Mouse (Mus musculus) c-Kit-positive CD71-negative TER-119-negative erythroid progenitor cells, embryonic 14.5 days (primary cell): ENCODE measurements around the gene Ccdc142.

Experiments
- DNase-seq: peaks from one replicate; pipeline ENCODE4 v3.0.0-alpha.2; 2013; ENCODE audit warnings: low read depth

The Ccdc142 gene

DNA sequence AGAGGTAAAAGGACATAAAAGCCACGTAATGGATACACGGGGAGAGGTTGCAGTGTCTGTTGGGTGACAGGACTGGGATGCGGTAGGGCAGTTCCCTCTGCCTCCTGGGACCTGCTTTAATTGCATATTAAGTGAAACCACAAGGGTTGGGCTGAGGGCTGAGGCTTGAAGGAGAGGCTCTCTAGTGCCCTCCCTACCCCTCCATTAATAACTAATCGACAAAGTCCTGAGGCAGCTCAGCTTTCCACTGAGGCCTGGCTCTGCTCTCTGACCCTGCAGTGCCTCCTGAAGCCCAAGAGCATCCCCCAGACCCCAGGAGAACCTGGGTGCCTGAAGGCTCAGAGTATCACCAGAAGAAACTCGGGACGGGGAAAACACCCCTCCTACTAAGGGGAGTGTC is 16.9 kb upstream of the Ccdc142 start:
- no peak for DNase-seq

DNA sequence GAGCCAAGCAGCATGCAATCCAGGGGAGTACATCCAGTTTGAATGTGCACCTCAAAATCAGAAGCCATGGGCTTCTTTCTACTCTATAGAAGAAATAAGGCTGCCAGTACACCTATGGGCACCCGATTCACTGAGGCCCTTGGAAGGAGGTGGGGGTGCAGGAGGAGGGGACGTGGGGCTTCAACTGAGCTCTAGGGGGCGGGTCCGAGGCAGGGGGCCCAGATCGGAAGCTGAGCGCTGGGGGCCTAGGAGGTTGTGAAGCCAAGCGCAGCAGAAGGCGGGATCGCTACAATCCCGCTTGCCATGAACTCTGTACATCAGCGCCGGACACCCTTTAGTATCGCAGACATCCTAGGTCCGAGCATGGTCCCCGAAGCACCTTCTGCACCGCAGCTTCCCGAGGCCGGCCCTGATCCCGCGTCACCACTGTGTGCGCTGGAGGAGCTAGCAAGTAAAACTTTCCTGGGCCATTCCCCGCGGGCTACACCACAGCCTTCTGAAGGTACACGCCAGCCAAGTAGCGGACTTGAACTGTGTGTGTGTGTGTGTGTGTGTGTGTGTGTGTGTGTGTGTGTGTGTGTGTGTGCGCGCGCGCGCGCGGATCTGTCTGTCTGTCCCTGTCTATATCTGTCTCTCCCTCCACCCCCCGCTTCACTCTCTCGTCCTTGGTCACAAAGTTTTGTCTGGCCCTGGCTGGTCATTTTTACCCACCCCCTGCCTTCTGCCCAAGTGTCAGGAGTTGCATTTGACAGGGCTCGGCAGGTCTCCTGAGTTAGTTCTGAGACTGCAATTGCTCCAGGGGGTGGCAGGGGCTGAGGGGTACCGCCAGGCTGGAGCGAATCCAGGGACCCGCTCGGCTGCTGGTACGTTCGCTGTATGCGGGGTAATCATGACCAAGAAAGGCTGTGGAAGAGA is 15.0 kb upstream of the Ccdc142 start, which contains the start of gene Lbx2:
TSS of gene Lbx2 (plus strand) at position 247 of the 915 bp plus-strand sequence.
- no peak for DNase-seq

DNA sequence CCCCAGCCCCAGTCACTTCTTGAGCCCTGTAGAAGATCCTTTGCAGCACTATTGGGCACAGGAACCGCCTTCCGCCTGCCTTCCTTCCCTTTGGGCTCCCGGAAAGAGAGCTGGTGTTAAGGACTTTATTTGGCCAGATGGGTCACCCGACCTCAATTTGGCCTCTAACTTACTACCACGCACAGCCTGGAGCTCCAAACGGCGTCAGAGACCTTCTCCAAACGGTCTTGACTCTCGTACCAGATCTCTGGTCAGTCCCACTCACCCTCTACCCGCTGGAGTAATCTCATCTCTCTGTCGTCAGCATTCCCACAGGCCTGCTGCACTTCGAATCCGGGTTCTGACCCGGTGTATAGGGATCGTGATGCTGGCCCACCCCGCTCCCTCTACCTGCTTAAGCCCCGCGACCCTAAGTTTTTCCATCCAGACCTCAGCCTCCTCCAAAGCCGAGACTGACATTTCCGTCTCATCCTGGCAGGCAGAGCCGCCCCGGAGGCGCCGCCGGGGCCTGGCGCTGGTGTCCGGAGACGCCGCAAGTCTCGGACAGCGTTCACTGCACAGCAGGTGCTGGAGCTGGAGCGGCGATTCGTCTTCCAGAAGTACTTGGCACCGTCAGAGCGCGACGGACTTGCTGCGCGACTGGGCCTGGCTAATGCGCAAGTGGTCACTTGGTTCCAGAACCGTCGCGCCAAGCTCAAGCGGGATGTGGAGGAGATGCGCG is 14.0 kb upstream of the Ccdc142 start:
- no peak for DNase-seq

DNA sequence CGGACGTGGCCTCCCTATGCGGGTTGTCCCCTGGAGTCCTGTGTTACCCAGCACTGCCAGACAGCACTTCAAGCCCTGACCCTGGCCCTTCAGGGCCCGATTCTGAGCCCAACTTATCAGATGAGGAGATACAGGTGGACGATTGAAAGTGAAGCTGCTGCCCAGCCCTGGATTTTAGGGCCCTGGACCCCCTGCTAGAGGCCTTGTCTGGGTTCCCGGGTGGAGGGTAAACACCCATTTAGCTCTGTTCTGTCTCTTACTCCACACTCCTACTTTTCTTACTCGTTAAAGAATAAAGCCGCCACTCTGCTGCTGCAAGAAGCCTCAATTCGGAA is 13.5 kb upstream of the Ccdc142 start:
- DNase-seq = no peak

DNA sequence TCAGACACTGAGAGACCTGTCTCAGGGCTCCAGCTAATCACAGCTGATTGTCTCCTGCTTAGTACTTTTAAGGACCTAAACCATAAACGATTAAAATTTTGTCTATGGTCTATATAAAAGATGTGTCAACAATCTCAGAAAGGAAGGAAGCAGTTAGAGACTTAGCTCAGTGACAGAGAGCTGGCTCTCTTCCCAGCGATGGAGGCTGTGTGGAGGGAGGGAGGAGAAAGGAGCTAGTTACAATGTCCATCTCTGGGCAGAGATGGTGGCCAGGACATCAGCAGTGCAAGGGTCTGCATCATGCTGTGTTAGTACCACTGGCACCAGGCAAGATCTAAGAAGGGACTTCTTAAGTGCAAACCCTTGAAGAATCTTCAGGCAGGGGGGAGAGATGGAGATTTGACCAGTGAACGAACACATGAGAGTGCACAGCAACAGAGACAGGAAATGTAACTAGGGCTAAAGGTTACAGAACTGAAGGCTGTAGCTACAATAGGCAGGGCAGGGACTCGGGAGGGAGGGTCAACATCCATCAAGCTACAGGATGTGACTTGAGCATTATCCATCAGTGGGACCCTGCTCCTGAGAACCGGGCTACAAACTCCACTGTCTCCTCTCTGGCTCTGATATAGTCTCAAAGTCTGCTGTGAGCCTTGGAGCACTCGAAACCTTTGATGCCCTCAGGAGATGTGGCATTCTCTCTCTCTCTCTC is 8.8 kb upstream of the Ccdc142 start:
- no peak for DNase-seq

DNA sequence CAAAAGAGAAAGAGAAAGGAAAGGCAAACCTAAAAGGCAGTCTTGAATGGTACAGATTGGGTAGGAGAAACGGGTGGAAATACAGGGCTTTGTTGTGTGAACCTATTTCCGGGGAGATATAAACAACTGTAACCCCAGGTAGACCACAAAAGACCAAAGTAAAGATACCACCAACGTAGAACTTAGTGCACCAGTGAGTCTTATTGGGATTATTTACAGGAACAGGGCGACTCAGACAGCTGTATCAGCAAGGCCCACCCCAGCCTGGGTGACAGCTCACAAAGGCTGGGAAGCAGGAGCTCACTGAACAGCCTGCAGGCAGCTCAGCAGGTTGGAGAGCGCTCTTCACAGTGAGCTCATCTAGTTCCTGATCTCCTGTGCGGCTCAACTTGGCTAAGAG is 5.4 kb upstream of the Ccdc142 start:
- no peak for DNase-seq

DNA sequence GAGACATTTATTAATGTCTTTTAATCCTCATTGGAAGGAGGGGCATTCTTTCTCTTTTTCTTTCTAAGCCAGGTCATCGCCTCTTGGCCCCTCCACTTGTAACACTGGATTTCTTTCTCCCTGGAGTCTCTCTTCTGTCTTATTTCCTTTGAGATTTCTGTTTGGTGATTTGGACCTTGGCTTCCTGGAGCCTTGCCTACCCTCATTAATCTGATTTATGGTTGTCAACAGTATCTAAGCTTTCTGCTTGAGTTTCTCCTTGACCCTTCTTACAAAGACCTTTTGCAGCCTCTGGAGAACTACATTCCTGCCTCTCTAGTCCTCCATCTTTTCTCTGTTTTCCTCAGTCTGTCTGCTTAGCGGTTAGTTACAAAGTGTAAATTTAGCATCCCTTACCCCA is 3.0 kb upstream of the Ccdc142 start:
- no peak for DNase-seq

DNA sequence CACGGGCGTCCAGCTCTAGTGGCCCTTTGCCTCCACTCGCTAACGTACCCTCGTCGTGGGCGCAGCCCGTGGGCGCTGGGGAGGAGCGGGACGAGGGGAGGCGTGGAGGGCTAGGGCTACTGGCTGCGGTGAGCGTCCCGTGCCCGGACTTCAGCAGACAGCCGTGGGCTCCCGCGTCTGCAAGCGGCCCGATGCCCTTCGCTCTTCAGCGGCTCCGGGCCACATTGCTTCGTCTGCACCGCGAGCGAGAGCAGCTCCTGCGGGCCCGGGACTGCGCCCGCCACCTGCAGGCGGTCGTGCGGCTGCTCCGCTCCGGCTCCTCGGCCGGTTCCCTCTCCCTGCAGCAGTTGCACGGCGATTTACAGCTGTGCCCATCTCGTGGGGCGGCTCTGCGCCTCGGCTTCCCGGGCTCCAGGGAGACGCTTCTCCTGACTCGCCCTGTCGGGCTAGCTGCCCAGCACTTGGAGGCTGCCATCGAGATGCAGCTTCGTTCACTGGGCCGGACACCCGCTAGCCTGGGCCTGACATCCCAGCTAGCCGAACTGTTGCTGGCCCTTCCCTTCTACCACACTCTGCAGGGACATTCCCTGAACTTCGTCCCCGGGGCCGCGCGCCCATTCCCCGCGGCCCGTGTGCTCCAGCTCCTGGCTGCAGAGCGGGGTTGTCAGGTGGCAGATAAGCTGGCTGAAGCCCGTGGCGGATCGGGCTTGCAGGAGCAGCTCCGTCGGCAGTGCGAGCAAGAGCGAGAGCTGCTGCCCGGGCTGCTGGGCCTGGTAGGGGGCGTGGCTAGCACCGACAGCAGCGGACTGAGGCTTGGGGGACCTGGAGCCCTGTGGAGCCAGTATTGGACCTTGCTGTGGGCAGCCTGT is 521 bp downstream of the Ccdc142 start:
- no peak for DNase-seq

DNA sequence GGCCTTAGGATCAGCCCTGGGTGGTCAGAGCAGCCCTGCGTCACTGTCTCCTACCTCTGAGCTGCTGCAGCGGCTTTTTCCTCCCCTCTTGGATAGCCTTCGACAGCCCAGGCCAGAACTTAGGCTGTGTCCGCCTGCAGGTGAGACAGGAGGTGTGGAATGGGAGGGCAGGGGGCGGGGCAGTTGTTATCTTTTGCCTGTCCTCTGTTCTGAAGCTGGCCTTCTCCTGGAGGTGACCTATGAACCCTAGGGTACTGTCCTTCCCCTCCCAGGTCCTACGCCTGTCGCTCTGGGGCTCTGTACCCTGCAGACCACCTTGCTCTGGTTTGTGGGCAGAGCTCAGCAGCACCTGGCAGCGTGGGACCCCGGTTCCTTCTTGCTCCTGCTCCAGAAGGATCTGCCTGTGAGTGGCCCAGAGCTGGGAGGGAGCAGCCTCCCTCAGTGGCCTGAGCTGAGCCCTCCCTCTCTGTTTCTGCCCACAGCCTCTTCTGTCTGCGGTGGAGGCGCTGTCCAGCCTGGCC is 1.8 kb downstream of the Ccdc142 start:
- no peak for DNase-seq

DNA sequence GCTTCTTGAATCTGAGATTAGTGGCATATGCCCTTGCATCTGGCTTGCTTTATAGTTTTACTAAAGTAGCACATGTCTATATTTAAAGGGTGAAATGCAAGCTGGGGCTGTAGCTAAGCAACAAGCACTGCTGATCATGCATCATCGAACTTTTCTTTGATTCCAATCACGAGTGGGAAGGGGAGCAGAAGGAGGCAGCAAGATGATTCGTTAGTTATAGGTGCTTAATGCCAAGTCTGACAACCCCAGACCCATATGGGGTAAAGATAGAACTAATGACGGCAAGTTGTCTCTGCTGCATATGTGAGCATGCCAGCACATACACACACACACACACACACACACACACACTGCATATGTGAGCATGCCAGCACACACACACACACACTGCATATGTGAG is 2.8 kb downstream of the Ccdc142 start:
- DNase-seq = no peak

DNA sequence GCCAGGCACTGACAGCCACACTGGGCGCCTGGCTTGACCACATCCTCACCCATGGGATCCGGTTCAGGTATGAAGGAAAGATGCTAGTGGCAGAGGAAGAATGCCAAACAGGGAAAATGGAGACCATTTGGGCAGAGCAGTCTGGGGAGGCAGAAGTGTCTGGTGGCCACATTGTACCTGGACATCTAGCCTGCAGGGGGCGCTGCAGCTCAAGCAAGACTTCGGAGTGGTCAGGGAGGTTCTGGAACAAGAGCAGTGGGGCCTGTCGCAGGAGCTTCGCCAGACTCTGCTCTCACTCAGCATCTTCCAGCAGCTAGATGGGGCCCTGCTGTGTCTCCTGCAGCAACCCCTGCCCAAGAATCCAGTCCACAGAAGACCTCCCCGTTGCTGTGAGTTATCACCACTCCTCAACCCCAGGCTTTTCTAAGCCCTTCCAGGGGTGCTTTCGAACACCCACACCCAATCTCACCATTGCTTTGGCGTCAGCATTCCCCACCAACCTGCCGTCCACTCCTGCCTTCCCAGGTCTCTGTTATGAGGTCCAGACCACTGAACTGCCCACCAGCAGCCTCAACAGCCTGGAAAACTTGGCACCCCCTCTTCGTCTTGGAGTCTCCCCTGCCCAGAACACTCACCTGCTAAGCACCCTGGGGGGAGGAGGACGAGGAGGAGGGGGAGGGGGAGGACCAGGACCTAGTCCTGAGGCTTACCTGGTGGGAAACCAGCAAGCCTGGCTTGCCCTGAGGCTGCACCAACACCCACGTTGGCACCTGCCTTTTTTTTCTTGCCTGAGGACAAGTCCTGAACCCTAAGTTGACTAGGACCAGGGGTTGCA is 6.4 kb downstream of the Ccdc142 start:
- DNase-seq = peak; percentile 82

DNA sequence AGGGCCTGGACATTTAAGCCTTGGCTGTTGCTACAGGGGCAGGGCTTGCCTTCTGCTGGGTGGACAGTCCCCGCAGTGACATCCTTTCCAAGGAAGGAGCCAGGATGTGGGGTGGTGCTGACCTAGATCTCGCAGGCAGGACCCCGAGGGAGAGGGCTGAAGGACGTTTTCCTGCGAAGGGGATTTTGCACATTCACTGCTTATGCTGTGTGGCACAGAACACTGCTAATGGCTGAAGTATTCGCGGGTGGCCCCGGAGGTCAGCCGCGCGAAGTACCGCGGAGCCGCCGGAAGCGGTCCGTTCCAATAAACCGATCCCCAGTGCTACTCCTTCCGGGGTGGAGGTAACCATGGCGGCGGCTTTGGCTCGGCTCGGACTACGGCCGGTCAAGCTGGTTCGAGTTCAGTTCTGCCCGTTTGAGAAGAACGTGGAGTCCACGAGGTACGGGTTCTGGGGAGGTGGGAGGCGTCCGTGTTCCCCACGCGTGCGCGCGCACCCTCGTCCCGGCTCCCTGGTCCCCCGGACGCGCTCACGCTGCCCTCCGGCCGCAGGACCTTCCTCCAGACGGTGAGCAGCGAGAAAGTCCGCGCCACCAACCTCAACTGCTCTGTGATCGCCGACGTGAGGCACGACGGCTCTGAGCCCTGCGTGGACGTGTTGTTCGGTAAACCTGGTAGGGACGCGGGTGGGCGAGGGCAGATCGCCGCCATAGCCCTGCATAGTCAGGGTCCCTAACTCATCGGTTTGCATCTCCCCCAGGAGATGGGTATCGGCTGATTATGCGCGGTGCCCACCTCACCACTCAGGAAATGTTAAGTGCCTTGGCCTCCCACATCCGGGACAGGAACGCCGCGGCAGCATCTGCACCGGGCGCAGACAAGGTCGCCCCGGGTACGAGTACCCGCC is 7.6 kb downstream of the Ccdc142 start, which contains the start of gene Mrpl53:
TSS of gene Mrpl53 (plus strand) at position 279 of the 907 bp plus-strand sequence.
- no peak for DNase-seq

DNA sequence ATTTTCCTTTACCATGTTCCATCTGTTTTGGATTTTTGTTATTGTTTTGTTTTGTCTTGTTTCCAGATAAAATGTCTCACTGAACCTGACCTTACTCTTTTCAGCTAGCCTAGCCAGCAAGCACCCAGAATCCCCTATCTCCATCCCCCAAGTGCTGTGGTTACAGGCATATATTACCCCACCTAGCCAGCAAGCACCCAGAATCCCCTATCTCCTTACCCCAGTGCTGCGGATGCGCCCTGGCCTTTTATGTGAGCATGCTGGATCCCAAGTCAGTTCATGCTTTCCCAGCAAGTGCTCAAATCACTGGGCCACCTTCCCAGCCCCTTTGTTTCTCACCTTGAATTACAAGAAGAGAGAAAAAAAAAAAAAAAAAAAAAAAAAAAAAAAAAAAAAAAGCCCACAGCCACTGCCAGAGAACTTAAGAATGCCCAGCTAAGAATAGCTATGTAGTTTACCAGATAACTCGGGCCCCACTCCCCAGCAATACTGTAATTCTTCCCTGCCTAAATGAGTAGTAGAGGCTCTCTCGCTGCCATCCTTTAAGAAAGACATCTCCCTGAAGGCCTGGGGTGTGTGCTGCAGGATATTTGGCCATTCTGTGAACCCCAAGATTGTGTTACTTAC is 10.2 kb downstream of the Ccdc142 start:
- DNase-seq = no peak

DNA sequence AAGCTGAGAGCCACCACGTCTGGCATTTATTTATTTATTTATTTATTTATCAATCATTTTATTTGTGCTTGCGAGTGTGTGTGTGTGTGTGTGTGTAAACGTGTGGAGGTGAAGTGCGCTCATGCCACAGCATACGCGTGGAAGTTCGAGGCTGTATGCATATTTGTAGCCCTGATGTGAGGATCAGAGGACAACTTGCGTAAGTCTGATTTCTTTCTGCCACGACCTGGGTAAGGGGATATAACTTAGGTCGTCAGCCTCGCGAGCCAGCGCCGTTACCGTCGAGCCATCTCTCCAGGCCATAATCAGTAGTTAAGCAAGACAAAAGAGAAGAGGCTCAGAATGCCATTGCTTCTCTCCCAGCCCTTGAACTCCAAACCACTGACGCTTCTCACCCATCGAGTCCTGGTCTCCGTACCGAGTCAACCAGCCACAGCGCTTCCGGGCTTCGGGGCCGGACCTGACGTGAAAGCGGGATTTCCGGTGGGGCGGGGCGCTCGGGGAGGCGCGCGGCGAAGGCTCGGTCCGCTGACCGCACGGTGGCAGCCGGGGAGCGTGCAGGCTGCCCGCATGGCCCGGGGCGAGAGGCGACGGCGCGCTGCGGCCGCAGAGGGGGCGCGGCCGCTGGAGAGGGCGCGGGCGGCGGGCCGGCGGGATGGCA is 13.7 kb downstream of the Ccdc142 start, which contains the start of gene Mogs:
TSS of gene Mogs (plus strand) at position 486 of the 661 bp plus-strand sequence.
- peak; percentile 89 for DNase-seq

DNA sequence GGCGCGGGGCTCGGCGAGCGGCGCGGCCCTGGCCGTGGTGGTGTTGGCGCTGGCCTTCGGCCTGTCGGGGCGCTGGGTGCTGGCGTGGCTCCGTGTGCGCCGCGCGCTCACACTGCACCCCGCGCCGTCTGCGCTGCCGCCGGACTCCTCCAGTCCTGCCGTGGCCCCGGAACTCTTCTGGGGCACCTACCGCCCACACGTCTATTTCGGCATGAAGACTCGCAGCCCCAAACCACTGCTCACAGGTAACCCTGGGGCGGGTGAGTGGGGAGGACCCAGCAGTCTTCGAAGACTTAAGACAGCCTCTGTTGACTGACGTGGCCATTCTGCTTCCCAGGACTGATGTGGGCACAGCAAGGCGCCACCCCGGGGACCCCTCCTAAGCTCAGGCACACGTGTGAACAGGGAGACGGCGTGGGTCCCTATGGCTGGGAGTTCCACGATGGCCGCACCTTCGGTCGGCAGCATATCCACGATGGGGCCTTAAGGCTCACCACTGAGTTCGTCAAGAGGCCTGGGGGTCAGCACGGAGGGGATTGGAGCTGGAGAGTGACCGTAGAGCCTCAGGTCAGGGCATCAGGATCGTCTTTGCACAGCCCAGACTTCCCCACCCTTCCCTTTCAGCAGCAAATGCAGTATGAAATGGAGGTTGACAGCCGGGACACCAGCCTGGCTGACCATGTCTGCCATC is 14.4 kb downstream of the Ccdc142 start:
- DNase-seq = no peak

DNA sequence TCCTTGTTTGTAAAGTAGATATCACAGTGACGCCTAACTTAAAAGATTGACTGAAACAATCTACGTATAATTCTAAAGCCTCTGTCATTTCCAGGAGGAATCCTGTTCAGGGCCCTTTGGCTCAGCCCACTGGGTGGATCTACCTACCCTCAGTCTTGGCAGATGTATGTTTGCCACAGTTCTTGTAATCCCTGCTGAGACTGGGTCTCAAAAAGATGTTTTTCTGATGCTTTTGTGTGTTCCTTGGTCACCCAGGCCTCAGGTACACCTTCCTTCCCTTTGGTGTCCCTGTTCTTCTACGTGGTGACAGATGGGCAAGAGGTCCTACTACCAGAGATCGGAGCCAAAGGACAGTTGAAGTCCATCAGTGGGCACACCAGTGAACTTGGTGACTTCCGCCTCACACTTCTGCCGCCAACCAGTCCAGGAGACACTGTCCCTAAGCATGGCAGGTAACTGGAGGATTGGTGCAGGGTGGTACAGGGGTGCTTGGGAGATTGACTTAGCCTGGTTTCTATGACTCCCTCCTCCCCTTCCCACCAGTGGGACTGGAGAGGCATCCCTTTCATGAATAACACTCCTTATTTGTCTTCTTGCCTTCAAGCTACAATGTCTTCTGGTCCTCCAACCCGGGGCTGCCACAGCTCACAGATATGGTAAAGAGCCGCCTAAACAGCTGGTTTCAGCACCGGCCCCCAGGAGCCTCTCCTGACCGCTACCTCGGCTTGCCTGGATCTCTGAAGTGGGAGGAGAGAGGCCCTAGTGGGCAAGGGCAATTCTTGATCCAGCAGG is 15.2 kb downstream of the Ccdc142 start:
- no peak for DNase-seq

DNA sequence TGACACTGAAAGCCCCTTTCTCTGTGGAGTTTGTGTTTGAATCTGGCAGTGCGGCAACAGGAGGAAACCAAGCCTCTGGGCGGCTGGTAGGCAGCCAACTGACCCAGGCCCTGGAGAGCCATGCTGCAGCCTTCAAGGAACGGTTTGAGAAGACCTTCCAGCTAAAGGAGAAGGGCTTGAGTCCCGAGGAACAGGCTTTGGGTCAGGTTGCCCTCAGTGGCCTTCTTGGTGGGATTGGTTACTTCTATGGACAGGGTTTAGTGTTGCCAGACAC is 15.7 kb downstream of the Ccdc142 start:
- DNase-seq = no peak
